Mouse (Mus musculus) intestine, postnatal 0 days (tissue): ENCODE measurements at regions not wholly inside any gene's neighbourhood (a gene's known extent, or its start where the extent isn't known, plus 50 kb on each side); places are given as distances from the start of the nearest gene placed in this dataset.

Source experiments
- ATAC-seq: fragments of 200-750 bp; cut with Nextera tagmentation; 2 replicates; pipeline ENCODE4 v1.8.0; 2017; ENCODE audit warnings: mild to moderate bottlenecking, moderate TSS enrichment, moderate library complexity
- H3K27ac ChIP-seq: fragments of 300-500 bp; sonication (generic); 2 replicates; pipeline ENCODE4 v1.5.1; 2014; ENCODE audit warnings: mild to moderate bottlenecking, low read depth, low read length, moderate library complexity
- H3K27me3 ChIP-seq: fragments of 300-500 bp; sonication (generic); replicated peaks from 2 replicates; pipeline ENCODE4 v1.6.1; 2014; ENCODE audit warnings: low read length, mixed read lengths; ENCODE audit not compliant: control insufficient read depth, insufficient read depth
- H3K36me3 ChIP-seq: fragments of 300-500 bp; sonication (generic); 2 replicates; pipeline ENCODE4 v1.6.1; 2014; ENCODE audit warnings: mild to moderate bottlenecking, moderate library complexity; ENCODE audit not compliant: control insufficient read depth, insufficient read depth
- H3K4me1 ChIP-seq: fragments of 300-500 bp; sonication (generic); replicated peaks from 2 replicates; pipeline ENCODE4 v1.6.1; 2014; ENCODE audit warnings: antibody characterized with exemption, low read length, mixed read lengths; ENCODE audit not compliant: control insufficient read depth, insufficient read depth
- H3K4me2 ChIP-seq: fragments of 300-500 bp; sonication (generic); replicated peaks from 2 replicates; pipeline ENCODE4 v1.6.1; 2014; ENCODE audit warnings: low read depth, mild to moderate bottlenecking, moderate library complexity
- H3K4me3 ChIP-seq: fragments of 300-500 bp; sonication (generic); 2 replicates; pipeline ENCODE4 v1.5.1; 2014; ENCODE audit warnings: low read depth, low read length
- H3K9ac ChIP-seq: fragments of 300-500 bp; sonication (generic); 2 replicates; pipeline ENCODE4 v1.6.1; 2014; ENCODE audit warnings: mild to moderate bottlenecking, low read depth, low read length
- H3K9me3 ChIP-seq: fragments of 300-500 bp; sonication (generic); 2 replicates; pipeline ENCODE4 v1.6.1; 2016; ENCODE audit warnings: mixed run types; ENCODE audit not compliant: control insufficient read depth
- CTCF ChIP-seq: sonication (generic); IDR thresholded peaks from 2 replicates; pipeline ENCODE4 v1.5.1; 2016; ENCODE audit warnings: low read depth, mild to moderate bottlenecking, control low read depth, antibody characterized with exemption, moderate library complexity
- WGBS: fragments of 180-500 bp; shearing (Covaris S2); extraction: QIAGEN DNeasy Blood & Tissue Kit; methylation state at CpG from one replicate; pipeline ENCODE4 v1.1.7; 2014; 5-methylcytosine and 5-hydroxymethylcytosine counted together

- 58% methylated on average over 4 of the region's 4 CpGs for WGBS
- no peak overlapping the region for H3K9ac ChIP-seq
- H3K4me2 ChIP-seq: no peak overlapping the region
- no peaks in the 10 kb centered on the region for H3K4me1 ChIP-seq
- H3K4me3 ChIP-seq: no peak overlapping the region
- no peaks in the 10 kb centered on the region for H3K36me3 ChIP-seq
- TF ChIP-seq CTCF: no peak
- no peak for ATAC-seq
- no peaks in the 10 kb centered on the region for H3K9me3 ChIP-seq
- H3K27me3 ChIP-seq: no peaks in the 10 kb centered on the region
- H3K27ac ChIP-seq: no peak overlapping the region
These were observed 51.3 kb downstream of the Gm21897 start for GRCm38 (mm10) chr16:15368383-15369163.

- Histone ChIP-seq H3K4me3 (no peak overlapping the region), H3K9ac (no peak overlapping the region), H3K4me2 (no peak overlapping the region), H3K36me3 (no peaks in the 10 kb centered on the region), H3K27ac (no peak overlapping the region), H3K4me1 (no peaks in the 10 kb centered on the region), H3K9me3 (no peaks in the 10 kb centered on the region), H3K27me3 (no peaks in the 10 kb centered on the region)
- 28% methylated on average over 1 of the region's 1 CpGs for WGBS
- no peak for ATAC-seq
- TF ChIP-seq CTCF: peak; percentile 32
These were observed 55.6 kb downstream of the Gm21897 start for GRCm38 (mm10) chr16:15372844-15373243.

- Histone ChIP-seq H3K27me3 (no peaks in the 10 kb centered on the region), H3K4me3 (no peak overlapping the region), H3K9me3 (no peaks in the 10 kb centered on the region), H3K4me2 (no peak overlapping the region), H3K9ac (no peak overlapping the region), H3K27ac (no peak overlapping the region), H3K4me1 (no peaks in the 10 kb centered on the region), H3K36me3 (no peaks in the 10 kb centered on the region)
- no peak for TF ChIP-seq CTCF
- WGBS: 78% methylated on average over 1 of the region's 1 CpGs
- ATAC-seq: no peak
These were observed 56.7 kb downstream of the Gm21897 start for GRCm38 (mm10) chr16:15373961-15374360.

- Histone ChIP-seq H3K9me3 (no peaks in the 10 kb centered on the region), H3K27me3 (no peaks in the 10 kb centered on the region), H3K9ac (no peak overlapping the region), H3K4me3 (no peak overlapping the region), H3K4me1 (no peaks in the 10 kb centered on the region), H3K36me3 (no peaks in the 10 kb centered on the region), H3K4me2 (no peak overlapping the region), H3K27ac (no peak overlapping the region)
- 54% methylated on average over 3 of the region's 3 CpGs for WGBS
- no peak for ATAC-seq
- no peak for TF ChIP-seq CTCF
These were observed 68.4 kb downstream of the Gm21897 start for GRCm38 (mm10) chr16:15385557-15386240.

- ATAC-seq: no peak
- no peak overlapping the region for H3K27ac ChIP-seq
- no peak overlapping the region for H3K4me2 ChIP-seq
- no peak for TF ChIP-seq CTCF
- H3K4me3 ChIP-seq: no peak overlapping the region
- no peaks in the 10 kb centered on the region for H3K4me1 ChIP-seq
- no peaks in the 10 kb centered on the region for H3K9me3 ChIP-seq
- no peak overlapping the region for H3K9ac ChIP-seq
- WGBS: 24% methylated on average over 1 of the region's 1 CpGs
- no peaks in the 10 kb centered on the region for H3K36me3 ChIP-seq
- no peaks in the 10 kb centered on the region for H3K27me3 ChIP-seq
These were observed 69.0 kb downstream of the Gm21897 start for GRCm38 (mm10) chr16:15386241-15386574.

GRCm38 (mm10) chr16:15389892-15390291, 72.6 kb downstream of the Gm21897 start:
- H3K36me3 ChIP-seq: no peaks in the 10 kb centered on the region
- no peak overlapping the region for H3K4me3 ChIP-seq
- no peak overlapping the region for H3K9ac ChIP-seq
- no peak for TF ChIP-seq CTCF
- ATAC-seq: no peak
- H3K4me1 ChIP-seq: no peaks in the 10 kb centered on the region
- no peaks in the 10 kb centered on the region for H3K27me3 ChIP-seq
- WGBS: 46% methylated on average over 1 of the region's 1 CpGs
- H3K4me2 ChIP-seq: no peak overlapping the region
- no peaks in the 10 kb centered on the region for H3K9me3 ChIP-seq
- H3K27ac ChIP-seq: no peak overlapping the region
